Mouse (Mus musculus): Measurements from ENCODE around the gene Plac1. TPM values are rescaled to one million over a fixed set of nuclear protein-coding genes. Genes with fewer than 3 reads are reported as not detected.

Plac1 gene
- total and polyA plus RNA-seq, 3 experiments, result not detected

- H3K4me1 ChIP-seq (ENCODE audit: control insufficient read depth in 1 of 2, insufficient read depth in 2 of 2, low read length in 2 of 2), result no peaks in the 10 kb centered on the region; a peak in 2 of 4 replicates
- no peak overlapping the region for H3K4me3 ChIP-seq (ENCODE audit: control insufficient read depth in 1 of 2, insufficient read depth in 1 of 2, low read depth in 2 of 2, low read length in 2 of 2)
- no peak for DNase-seq (ENCODE audit: low read depth, low spot score)
- H3K27ac ChIP-seq (ENCODE audit: control insufficient read depth, low read depth, low read length), result no peak overlapping the region
- H3K9me3 ChIP-seq (replicated peaks; ENCODE audit: insufficient read depth, low read length), result no peaks in the 10 kb centered on the region
- H3K27me3 ChIP-seq (ENCODE audit: control insufficient read depth in 1 of 2, insufficient read depth in 2 of 2, low read length in 2 of 2), result no peaks in the 10 kb centered on the region; a peak in 1 of 4 replicates
- H3K79me2 ChIP-seq (ENCODE audit: control insufficient read depth, insufficient read depth, low read length, poor library complexity), result no peaks in the 10 kb centered on the region
- no peak overlapping the region for H3K9ac ChIP-seq (ENCODE audit: control insufficient read depth, low read depth, low read length, poor library complexity, severe bottlenecking)
- no peak for TF ChIP-seq ZC3H11A (IDR thresholded peaks at IDR 0.05; ENCODE audit: low read depth, low read length)
- TF ChIP-seq TCF12 (IDR thresholded peaks at IDR 0.05; ENCODE audit: low read depth, low read length), result no peak
- no peak for TF ChIP-seq TAL1 (IDR thresholded peaks at IDR 0.05; ENCODE audit: low read length)
- no peak for TF ChIP-seq POLR2AphosphoS2 (IDR thresholded peaks at IDR 0.05; ENCODE audit: low read length)
- no peak for TF ChIP-seq POLR2AphosphoS5 (IDR thresholded peaks at IDR 0.05; ENCODE audit: borderline replicate concordance, low read depth, low read length)
- no peaks in the 10 kb centered on the region; a peak in 1 of 4 replicates for H3K36me3 ChIP-seq (ENCODE audit: control insufficient read depth in 1 of 2, insufficient read depth in 2 of 2, low read length in 2 of 2)
These were observed 124.9 kb downstream of the Plac1 start for GRCm38 (mm10) chrX:53114994-53115393.

GRCm38 (mm10) chrX:53110142-53110541 lies 129.8 kb downstream of the Plac1 start:
- no peak overlapping the region for H3K4me3 ChIP-seq (ENCODE audit: control insufficient read depth in 1 of 2, insufficient read depth in 1 of 2, low read depth in 2 of 2, low read length in 2 of 2)
- no peak overlapping the region for H3K27ac ChIP-seq (ENCODE audit: control insufficient read depth, low read depth, low read length)
- H3K9ac ChIP-seq (ENCODE audit: control insufficient read depth, low read depth, low read length, poor library complexity, severe bottlenecking), result no peak overlapping the region
- H3K9me3 ChIP-seq (replicated peaks; ENCODE audit: insufficient read depth, low read length), result no peaks in the 10 kb centered on the region
- no peaks in the 10 kb centered on the region; a peak in 2 of 4 replicates for H3K4me1 ChIP-seq (ENCODE audit: control insufficient read depth in 1 of 2, insufficient read depth in 2 of 2, low read length in 2 of 2)
- H3K36me3 ChIP-seq (ENCODE audit: control insufficient read depth in 1 of 2, insufficient read depth in 2 of 2, low read length in 2 of 2), result no peaks in the 10 kb centered on the region; a peak in 1 of 4 replicates
- no peak for DNase-seq (ENCODE audit: low read depth, low spot score)
- no peaks in the 10 kb centered on the region for H3K79me2 ChIP-seq (ENCODE audit: control insufficient read depth, insufficient read depth, low read length, poor library complexity)
- TF ChIP-seq MYB (IDR thresholded peaks at IDR 0.05; ENCODE audit: low read depth, low read length) (no peak), MXI1 (IDR thresholded peaks at IDR 0.05; ENCODE audit: low read depth, low read length) (no peak), ZKSCAN1 (IDR thresholded peaks at IDR 0.05; ENCODE audit: low read depth, low read length) (no peak), POLR2A (IDR thresholded peaks at IDR 0.05; ENCODE audit: control insufficient read depth in 1 of 2, insufficient read depth in 1 of 2, low read depth in 1 of 2, low read length in 2 of 2, poor library complexity in 1 of 2) (no peak), JUND (IDR thresholded peaks at IDR 0.05; ENCODE audit: low read depth, low read length) (no peak)
- no peaks in the 10 kb centered on the region for H3K27me3 ChIP-seq (ENCODE audit: control insufficient read depth in 1 of 2, insufficient read depth in 2 of 2, low read length in 2 of 2)

GRCm38 (mm10) chrX:53107127-53107526 lies 132.8 kb downstream of the Plac1 start:
- Histone ChIP-seq H3K27me3 (ENCODE audit: control insufficient read depth in 1 of 2, insufficient read depth in 2 of 2, low read length in 2 of 2) (no peaks in the 10 kb centered on the region), H3K9me3 (replicated peaks; ENCODE audit: insufficient read depth, low read length) (no peaks in the 10 kb centered on the region), H3K4me3 (ENCODE audit: control insufficient read depth in 1 of 2, insufficient read depth in 1 of 2, low read depth in 2 of 2, low read length in 2 of 2) (no peak overlapping the region), H3K9ac (ENCODE audit: control insufficient read depth, low read depth, low read length, poor library complexity, severe bottlenecking) (no peak overlapping the region), H3K36me3 (ENCODE audit: control insufficient read depth in 1 of 2, insufficient read depth in 2 of 2, low read length in 2 of 2) (no peaks in the 10 kb centered on the region; a peak in 1 of 4 replicates), H3K27ac (ENCODE audit: control insufficient read depth, low read depth, low read length) (no peak overlapping the region), H3K4me1 (ENCODE audit: control insufficient read depth in 1 of 2, insufficient read depth in 2 of 2, low read length in 2 of 2) (no peaks in the 10 kb centered on the region; a peak in 1 of 4 replicates), H3K79me2 (ENCODE audit: control insufficient read depth, insufficient read depth, low read length, poor library complexity) (no peaks in the 10 kb centered on the region)
- no peak for DNase-seq (ENCODE audit: low read depth, low spot score)
- TF ChIP-seq SMC3 (IDR thresholded peaks at IDR 0.05; ENCODE audit: low read depth, low read length) (no peak), TCF12 (IDR thresholded peaks at IDR 0.05; ENCODE audit: low read depth, low read length) (no peak), USF1 (IDR thresholded peaks at IDR 0.05; ENCODE audit: low read depth, low read length) (no peak), GATA1 (IDR thresholded peaks at IDR 0.05; ENCODE audit: low read depth, low read length) (no peak), TBP (IDR thresholded peaks at IDR 0.05; ENCODE audit: low read depth, low read length) (no peak)
